Mouse (Mus musculus): ENCODE results near the gene Cplx3. TPM values are rescaled to one million over a fixed set of nuclear protein-coding genes. Genes with fewer than 3 reads are reported as not detected.

The Cplx3 gene
- not detected for total RNA-seq (2021)

- peak in 1 of 2 experiments; percentile 53 for DNase-seq
- intact Hi-C loops (cut with DNase I), result no loop called here
Observed at GRCm38 (mm10) chr9:57606139-57606851, at the start of gene Cplx3. Gene Cplx3, minus strand, starts transcription at chr9:57606281.

GRCm38 (mm10) chr9:57655749-57656148 is 49.7 kb upstream of the Cplx3 start:
- intact Hi-C loops (cut with DNase I), result loop anchor here (1.0 to 5.0 kb wide), 5 partner anchors 26 to 182 kb away; partner anchors contain the start of gene Arid3b
- peak; percentile 95 to 98 for DNase-seq

- DNase-seq, result no peak
- intact Hi-C loops (cut with DNase I), result loop anchor here (1.0 to 5.0 kb wide), 5 partner anchors 26 to 182 kb away; partner anchors contain the start of gene Arid3b
Observed at GRCm38 (mm10) chr9:57654966-57655365, 48.9 kb upstream of the Cplx3 start.

DNA sequence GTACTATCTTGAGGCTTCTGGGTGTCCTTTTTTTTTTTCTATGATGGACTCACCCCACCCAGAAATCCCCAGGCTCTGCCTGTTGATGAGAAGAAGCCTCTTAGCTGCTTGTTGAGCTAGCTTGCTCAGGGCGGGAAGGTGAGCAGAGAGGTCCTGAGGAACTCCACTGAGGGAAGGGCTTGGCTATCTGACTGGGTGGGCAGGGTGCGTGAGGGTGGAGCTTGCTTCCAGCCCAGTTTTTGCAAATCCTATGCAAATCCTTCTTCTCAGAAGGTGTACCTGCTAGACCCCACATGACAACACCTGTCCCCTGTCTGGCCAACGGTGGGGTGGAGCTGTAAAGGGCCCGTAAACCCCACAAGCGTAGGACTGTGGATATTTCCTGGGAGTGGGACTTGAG is 47.2 kb upstream of the Cplx3 start, which contains the start of gene Csk:
Csk (minus strand) TSS at position 349 of the 400 bp plus-strand sequence.
- no peak for DNase-seq
- intact Hi-C loops (cut with DNase I), result no loop called here

DNA sequence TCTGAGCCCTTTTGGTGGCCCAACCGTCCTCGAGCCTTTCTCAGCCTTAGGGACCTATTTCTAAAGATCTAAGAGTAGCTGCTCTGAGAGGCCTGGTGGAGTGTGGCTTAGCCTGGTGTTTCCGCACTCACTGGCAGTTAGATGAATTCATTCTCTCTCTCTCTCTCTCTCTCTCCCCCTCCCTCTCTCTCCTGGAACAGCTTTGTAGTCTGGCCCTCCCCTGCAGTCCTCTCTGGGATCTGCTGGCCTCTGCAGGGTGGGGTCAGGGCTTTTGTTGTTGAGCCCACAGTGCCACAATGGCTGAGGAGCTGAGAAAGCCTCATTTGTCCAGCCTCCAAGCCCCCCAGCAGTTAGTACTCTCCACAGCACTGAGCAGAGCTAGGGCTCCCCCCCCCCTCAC is 46.8 kb upstream of the Cplx3 start:
- intact Hi-C loops (cut with DNase I), result no loop called here
- DNase-seq, result no peak

GRCm38 (mm10) chr9:57652351-57652750 is 46.3 kb upstream of the Cplx3 start:
- peak in 1 of 2 experiments; percentile 1 for DNase-seq
- intact Hi-C loops (cut with DNase I), result no loop called here

- DNase-seq, result peak in 1 of 2 experiments; percentile 27
- intact Hi-C loops (cut with DNase I), result no loop called here
Observed at GRCm38 (mm10) chr9:57650786-57651311, 44.8 kb upstream of the Cplx3 start.

GRCm38 (mm10) chr9:57650130-57650785 is 44.2 kb upstream of the Cplx3 start:
- no peak for DNase-seq
- intact Hi-C loops (cut with DNase I), result no loop called here

DNA sequence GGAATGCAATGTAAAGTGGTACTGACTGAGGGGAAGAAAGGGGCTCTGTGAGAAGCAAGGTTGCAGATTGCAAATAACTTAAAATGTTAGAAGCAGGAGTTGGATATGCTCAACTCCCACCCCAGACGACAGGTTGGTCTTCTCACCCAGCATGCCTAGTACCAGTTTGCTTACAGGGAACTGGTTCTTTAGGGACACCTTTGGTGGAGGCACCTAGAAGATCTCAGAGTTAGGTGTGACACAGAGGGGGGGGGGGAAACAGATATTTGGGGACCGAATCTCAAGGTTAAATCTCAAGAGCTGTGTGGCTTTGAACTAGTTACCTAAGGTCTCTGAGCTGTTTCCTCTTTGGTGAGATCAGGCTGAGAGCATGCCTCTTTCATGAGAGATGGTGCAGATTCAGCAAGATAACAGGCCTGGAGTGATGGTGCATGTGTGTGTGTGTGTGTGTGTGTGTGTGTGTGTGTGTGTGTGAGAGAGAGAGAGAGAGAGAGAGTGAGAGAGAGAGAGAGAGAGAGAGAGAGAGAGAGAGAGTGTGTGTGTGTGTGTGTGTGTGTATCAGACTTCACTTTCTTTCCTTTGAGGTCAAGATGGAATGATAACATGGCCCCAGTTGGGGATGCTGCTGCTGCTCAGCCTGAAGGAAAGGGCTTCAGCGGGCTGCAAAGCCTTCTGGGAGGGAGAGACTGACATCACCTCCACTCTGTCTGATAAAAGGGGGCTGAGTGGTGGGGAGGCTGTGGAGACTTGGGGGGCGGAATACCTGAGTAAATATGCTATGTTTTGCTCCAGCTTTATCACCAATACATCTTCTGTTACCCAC is 41.4 kb upstream of the Cplx3 start:
- no peak for DNase-seq
- intact Hi-C loops (cut with DNase I), result loop anchor here (5.0 kb wide), 1 partner anchor 60 kb away; the partner anchor contains the start of gene Ulk3

GRCm38 (mm10) chr9:57646551-57647103 is 40.5 kb upstream of the Cplx3 start:
- peak in 1 of 2 experiments; percentile 8 for DNase-seq

GRCm38 (mm10) chr9:57644944-57645893 is 39.1 kb upstream of the Cplx3 start:
- intact Hi-C loops (cut with DNase I), result loop anchor here (2.0 to 5.0 kb wide), 4 partner anchors 14 to 123 kb away; partner anchors contain the start of genes Cox5a and Ulk3
- DNase-seq, result peak; percentile 97

More at GRCm38 (mm10) chr9:57646551-57647103, 40.5 kb upstream of the Cplx3 start:
- intact Hi-C loops (cut with DNase I), result loop anchor here (5.0 kb wide), 1 partner anchor 59 kb away; the partner anchor contains the start of gene Ulk3

DNA sequence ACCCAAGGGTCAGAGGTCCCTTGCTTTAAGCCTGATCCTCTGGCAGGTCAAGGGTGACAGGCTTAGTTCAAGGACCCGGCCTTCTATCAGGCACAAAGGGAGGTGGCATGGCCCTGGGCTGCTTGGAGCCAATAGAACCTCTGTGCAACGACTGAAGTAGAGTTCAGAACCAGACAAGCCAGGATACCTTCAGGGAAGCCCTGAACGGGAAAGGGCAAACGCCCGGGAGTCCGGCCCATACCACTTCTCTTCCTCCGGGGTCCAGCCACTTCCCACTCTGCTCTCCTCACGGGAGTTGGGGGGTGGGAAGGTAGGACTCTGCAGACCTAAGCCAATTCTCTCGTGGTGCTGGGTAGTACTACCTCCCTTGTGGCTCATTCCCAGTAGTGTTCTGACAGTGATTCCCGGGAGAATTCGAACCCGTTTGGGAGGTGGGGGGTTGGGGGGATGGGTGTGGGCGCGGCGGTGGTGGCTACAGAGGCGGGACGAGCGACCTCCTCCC is 38.4 kb upstream of the Cplx3 start:
- intact Hi-C loops (cut with DNase I), result loop anchor here (2.0 to 5.0 kb wide), 3 partner anchors 14 to 122 kb away; partner anchors contain the start of gene Cox5a
- no peak for DNase-seq

DNA sequence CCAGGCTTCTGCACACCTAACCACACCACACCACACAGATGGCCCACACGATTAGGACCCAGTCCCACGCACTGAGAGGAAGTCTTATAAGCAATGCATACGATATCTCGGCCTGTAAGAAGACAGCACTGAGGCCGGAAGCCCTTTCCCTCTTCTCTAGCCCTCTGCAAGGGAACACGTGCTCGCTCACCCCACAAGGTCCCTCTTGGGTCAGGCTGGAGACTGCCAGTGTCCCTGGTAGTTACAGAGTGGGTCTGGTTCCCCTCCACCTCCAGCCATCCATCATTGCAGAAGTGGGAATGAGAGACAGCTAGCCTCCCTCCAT is 37.7 kb upstream of the Cplx3 start:
- no peak for DNase-seq
- intact Hi-C loops (cut with DNase I), result loop anchor here (2.0 to 5.0 kb wide), 3 partner anchors 13 to 122 kb away; partner anchors contain the start of gene Cox5a

GRCm38 (mm10) chr9:57643169-57643855 is 37.2 kb upstream of the Cplx3 start:
- intact Hi-C loops (cut with DNase I), result loop anchor here (5.0 kb wide), 2 partner anchors 101 to 121 kb away; partner anchors contain the start of gene Cox5a
- DNase-seq, result no peak

DNA sequence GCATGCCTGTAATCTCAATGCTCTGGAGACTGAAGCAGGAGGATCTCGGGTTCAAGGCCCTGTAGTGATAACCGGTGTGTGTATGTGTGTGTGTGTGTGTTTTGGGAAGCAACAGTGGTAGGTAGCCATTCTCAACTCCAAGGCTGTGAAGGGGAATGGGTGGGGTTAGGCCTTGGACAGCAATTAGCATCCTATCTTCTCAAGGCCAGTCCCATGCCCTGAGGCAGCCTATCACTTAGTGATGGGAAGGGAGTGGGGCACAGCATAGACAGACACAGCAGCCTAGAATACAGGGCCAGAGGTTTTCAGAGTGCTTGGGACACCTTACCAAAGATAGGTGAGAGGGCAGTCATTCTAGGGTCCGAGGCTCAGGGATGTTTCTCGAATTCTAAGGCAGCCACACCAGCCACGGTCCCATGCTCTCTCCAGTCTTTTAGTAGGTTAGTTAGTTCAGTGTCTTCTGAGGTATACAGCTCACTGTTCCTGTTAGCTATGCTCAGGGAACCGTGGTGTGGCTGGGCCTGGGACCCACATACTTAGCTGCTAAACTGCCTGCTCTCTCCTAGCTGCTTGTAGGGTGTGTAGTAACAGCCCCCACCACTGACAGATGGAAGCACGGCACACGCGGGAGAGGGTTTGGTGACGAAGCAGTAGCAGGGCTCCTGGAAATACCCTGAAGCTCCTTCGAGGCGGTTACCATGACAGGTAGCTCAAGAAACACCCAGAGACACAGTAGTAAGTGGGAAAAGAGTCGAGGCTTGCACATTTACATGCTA is 35.9 kb upstream of the Cplx3 start:
- intact Hi-C loops (cut with DNase I), result loop anchor here (5.0 kb wide), 2 partner anchors 100 to 120 kb away; partner anchors contain the start of gene Cox5a
- peak in 1 of 2 experiments; percentile 1 for DNase-seq

GRCm38 (mm10) chr9:57641022-57641421 is 34.9 kb upstream of the Cplx3 start:
- intact Hi-C loops (cut with DNase I), result loop anchor here (5.0 kb wide), 2 partner anchors 99 to 119 kb away; partner anchors contain the start of gene Cox5a
- DNase-seq, result peak in 1 of 2 experiments; percentile 11

- intact Hi-C loops (cut with DNase I), result loop anchor here (5.0 kb wide), 2 partner anchors 98 to 118 kb away; partner anchors contain the start of gene Cox5a
- peak; percentile 63 to 64 for DNase-seq
Observed at GRCm38 (mm10) chr9:57640384-57640783, 34.3 kb upstream of the Cplx3 start.

Measured in heart, postnatal 36 days (tissue).